Mouse (Mus musculus) stomach, embryonic 14.5 days (tissue): ENCODE results near the gene Pctp. TPM values are rescaled to one million over a fixed set of nuclear protein-coding genes. Genes with fewer than 3 reads are reported as not detected.

Experiments
- ATAC-seq: fragments of 200-750 bp; cut with Nextera tagmentation; 2 replicates; pipeline ENCODE4 v1.8.0; 2017; ENCODE audit warnings: low read depth, moderate TSS enrichment; ENCODE audit not compliant: insufficient number of reproducible peaks, insufficient read depth, low FRiP score
- H3K27ac ChIP-seq: fragments of 300-500 bp; sonication (generic); 2 replicates; pipeline ENCODE4 v1.5.1; 2014; ENCODE audit warnings: mild to moderate bottlenecking, low read length, moderate library complexity, mixed read lengths
- H3K27me3 ChIP-seq: fragments of 300-500 bp; sonication (generic); 2 replicates; pipeline ENCODE4 v1.6.1; 2014; ENCODE audit warnings: low read length, control low read depth, mixed read lengths; ENCODE audit not compliant: control insufficient read depth, insufficient read depth
- H3K36me3 ChIP-seq: fragments of 300-500 bp; sonication (generic); 2 replicates; pipeline ENCODE4 v1.6.1; 2014; ENCODE audit warnings: mild to moderate bottlenecking, control low read depth, low read length, moderate library complexity, mixed read lengths; ENCODE audit not compliant: control insufficient read depth, insufficient read depth
- H3K4me1 ChIP-seq: fragments of 300-500 bp; sonication (generic); 2 replicates; pipeline ENCODE4 v1.6.1; 2014; ENCODE audit warnings: low read length, control low read depth, mixed read lengths; ENCODE audit not compliant: control insufficient read depth, insufficient read depth
- H3K4me2 ChIP-seq: fragments of 300-500 bp; sonication (generic); replicated peaks from 2 replicates; pipeline ENCODE4 v1.6.1; 2014; ENCODE audit warnings: low read depth, low read length, control low read depth
- H3K4me3 ChIP-seq: fragments of 300-500 bp; sonication (generic); 2 replicates; pipeline ENCODE4 v1.5.1; 2014; ENCODE audit warnings: low read depth, low read length, control low read depth
- H3K9ac ChIP-seq: fragments of 300-500 bp; sonication (generic); replicated peaks from 2 replicates; pipeline ENCODE4 v1.6.1; 2014; ENCODE audit warnings: low read depth, mild to moderate bottlenecking, control low read depth, low read length, moderate library complexity, mixed read lengths
- H3K9me3 ChIP-seq: fragments of 300-500 bp; sonication (generic); 2 replicates; pipeline ENCODE4 v1.6.1; 2016; ENCODE audit warnings: low read depth, low read length, control low read depth; ENCODE audit not compliant: control insufficient read depth
- WGBS: fragments of 180-500 bp; shearing (Covaris S2); extraction: QIAGEN DNeasy Blood & Tissue Kit; methylation state at CpG from one replicate; pipeline ENCODE4 v1.1.7; 2014; 5-methylcytosine and 5-hydroxymethylcytosine counted together
- polyA plus RNA-seq: library from polyadenylated mRNA; unstranded; fragments of >200 nt; fragmentation: Nextera tagmentation; extraction: Ambion mirVana; gene quantifications from 2 replicates; pipeline ENCODE4 v1.2.1, GENCODE M21; 2014

Gene Pctp
- polyA plus RNA-seq, 1 experiment from 2014 or later: 7.0 TPM

- Histone ChIP-seq H3K4me1 (no peaks in the 10 kb centered on the region), H3K36me3 (no peaks in the 10 kb centered on the region), H3K27ac (no peak overlapping the region), H3K27me3 (no peaks in the 10 kb centered on the region), H3K9ac (no peak overlapping the region), H3K4me2 (no peak overlapping the region), H3K4me3 (no peak overlapping the region), H3K9me3 (no peaks in the 10 kb centered on the region)
- 83% methylated on average over 4 of the region's 4 CpGs for WGBS
- no peak for ATAC-seq
Observed at GRCm38 (mm10) chr11:89947806-89948205, 54.9 kb downstream of the Pctp start.

DNA sequence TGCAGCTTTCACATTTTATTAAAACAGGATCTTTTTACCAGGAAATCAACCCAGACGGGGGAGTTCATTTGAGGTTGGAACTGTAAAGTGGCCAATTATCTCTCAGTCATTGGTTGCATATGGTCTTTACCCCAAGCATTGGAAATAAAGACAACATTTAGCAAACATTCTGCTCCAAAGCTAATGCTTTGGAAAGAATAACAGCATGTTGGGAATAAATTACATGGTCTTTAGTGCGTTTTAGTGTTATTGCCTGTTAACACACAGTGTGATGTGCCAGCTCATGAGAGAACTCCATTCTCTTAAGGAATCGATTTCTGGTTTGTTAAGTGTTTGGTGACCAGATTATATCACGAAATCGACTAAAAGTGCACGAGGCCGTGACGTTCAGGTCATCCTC, 57.5 kb downstream of the Pctp start:
- Histone ChIP-seq H3K4me2 (no peak overlapping the region), H3K4me3 (no peak overlapping the region), H3K4me1 (no peaks in the 10 kb centered on the region), H3K36me3 (no peaks in the 10 kb centered on the region), H3K9ac (no peak overlapping the region), H3K27me3 (no peaks in the 10 kb centered on the region), H3K27ac (no peak overlapping the region), H3K9me3 (no peaks in the 10 kb centered on the region)
- no peak for ATAC-seq
- WGBS: 88% methylated on average over 8 of the region's 8 CpGs

DNA sequence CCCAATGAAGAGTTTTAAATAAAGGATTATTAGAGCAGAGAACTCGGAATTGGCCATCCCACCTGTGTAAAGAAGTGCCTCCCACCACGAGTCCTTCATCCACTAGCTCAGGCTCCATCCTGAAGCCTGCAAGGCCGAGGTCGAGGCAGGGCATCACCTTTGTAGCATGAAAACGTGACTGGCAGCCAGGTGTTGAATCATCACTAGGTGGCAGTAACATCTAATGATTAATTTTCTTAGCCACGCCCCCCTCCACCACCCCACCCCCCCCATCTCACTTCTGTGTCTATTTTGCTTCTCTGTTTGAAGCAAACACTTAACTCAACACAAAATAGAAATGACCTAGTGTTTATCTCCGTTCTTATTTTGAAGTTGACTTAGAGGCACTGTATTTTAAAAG, 65.5 kb downstream of the Pctp start:
- H3K9me3 ChIP-seq: no peaks in the 10 kb centered on the region
- H3K27me3 ChIP-seq: no peaks in the 10 kb centered on the region
- no peak overlapping the region for H3K4me2 ChIP-seq
- ATAC-seq: no peak
- H3K4me1 ChIP-seq: no peaks in the 10 kb centered on the region
- no peaks in the 10 kb centered on the region for H3K36me3 ChIP-seq
- no peak overlapping the region for H3K27ac ChIP-seq
- WGBS: 27% methylated on average over 7 of the region's 7 CpGs
- no peak overlapping the region for H3K9ac ChIP-seq
- H3K4me3 ChIP-seq: no peak overlapping the region

Other genes starting within 250 kb of the Pctp start
- gene Ankfn1, start 225.2 kb downstream of the Pctp start, polyA plus RNA-seq: 0.39 TPM in 2 replicates
- gene Tmem100, start 27.5 kb upstream of the Pctp start, polyA plus RNA-seq: 37.7 and 40.3 TPM in 2 replicates
- gene Gm45716, start 184.8 kb upstream of the Pctp start, polyA plus RNA-seq: 10.9 and 12.3 TPM in 2 replicates
- 34.3 TPM in 2 replicates for gene Mmd, start 246.6 kb upstream of the Pctp start, polyA plus RNA-seq